Comparison of ENCODE assay signal across 8 mouse cellular contexts in genomic region chr3:79542585-79542984, GRCm38 (mm10). TPM values are rescaled to one million over a fixed set of nuclear protein-coding genes. Genes with fewer than 3 reads are reported as not detected.
A peak's percentile ranks its signal among the peaks of the same experiment; 100 is the strongest.
DNase-seq lines count a peak whose midpoint lies in the region; ATAC-seq and TF ChIP-seq lines count a peak whose summit lies in the region.

No protein-coding gene starts in this region.

- no peak overlapping the region for H3K4me3 ChIP-seq in kidney, postnatal 0 days (replicated peaks; ENCODE audit: low read depth, low read length)
- no peak overlapping the region for H3K4me3 ChIP-seq in stomach, embryonic 15.5 days (replicated peaks)

- DNase-seq in layer of hippocampus, adult 9-11 months = peak; percentile 33
- no peak for DNase-seq in layer of hippocampus, adult 8-10 months (ENCODE audit: low spot score in 2 of 2)
- DNase-seq in cerebellum, adult 18-20 months = peak; percentile 73 to 86
- DNase-seq in kidney, postnatal 0 days (ENCODE audit: low spot score) = peak; percentile 47
- DNase-seq in right cerebral cortex, adult 18-20 months = no peak
- no peak for DNase-seq in embryo, embryonic 11 days
- DNase-seq in frontal cortex, postnatal 36 days (ENCODE audit: low spot score in 2 of 2) = no peak

- WGBS in kidney, postnatal 0 days = 21% methylated on average over 6 of the region's 6 CpGs
- 23% methylated on average over 6 of the region's 6 CpGs for WGBS in stomach, embryonic 15.5 days

- H3K4me2 ChIP-seq in kidney, postnatal 0 days (ENCODE audit: low read length) = no peak overlapping the region
- no peak overlapping the region for H3K4me2 ChIP-seq in stomach, embryonic 15.5 days

- no peak overlapping the region for H3K27ac ChIP-seq in kidney, postnatal 0 days
- no peak overlapping the region for H3K27ac ChIP-seq in stomach, embryonic 15.5 days

- ATAC-seq in kidney, postnatal 0 days (replicated peaks; ENCODE audit: low FRiP score, low read depth) = peak; percentile 91
- ATAC-seq in stomach, embryonic 15.5 days (ENCODE audit: insufficient read depth, low FRiP score, low read depth) = peak; percentile 87

- H3K36me3 ChIP-seq in kidney, postnatal 0 days (ENCODE audit: insufficient read depth, low read length) = no peaks in the 10 kb centered on the region
- no peaks in the 10 kb centered on the region for H3K36me3 ChIP-seq in stomach, embryonic 15.5 days

- no peaks in the 10 kb centered on the region for H3K4me1 ChIP-seq in kidney, postnatal 0 days (replicated peaks; ENCODE audit: insufficient read depth, low read length)
- H3K4me1 ChIP-seq in stomach, embryonic 15.5 days = no peaks in the 10 kb centered on the region

- no peaks in the 10 kb centered on the region for H3K9me3 ChIP-seq in kidney, postnatal 0 days (replicated peaks; ENCODE audit: low read length)
- no peaks in the 10 kb centered on the region for H3K9me3 ChIP-seq in stomach, embryonic 15.5 days

- no peak for TF ChIP-seq CTCF in kidney, postnatal 0 days (IDR thresholded peaks at IDR 0.05; ENCODE audit: low read depth)

- no peak overlapping the region for H3K9ac ChIP-seq in kidney, postnatal 0 days (ENCODE audit: low read depth, low read length)
- H3K9ac ChIP-seq in stomach, embryonic 15.5 days = no peak overlapping the region

- H3K27me3 ChIP-seq in kidney, postnatal 0 days (ENCODE audit: insufficient read depth, low read length) = no peaks in the 10 kb centered on the region
- H3K27me3 ChIP-seq in stomach, embryonic 15.5 days (replicated peaks) = no peaks in the 10 kb centered on the region

RNA-seq across cellular contexts. Expression of gene Fnip2, which starts 25.0 kb away (rescaled TPM):
- 10 to 100 TPM; 20.8 to 31.5 (median 27.1) TPM for total RNA-seq in layer of hippocampus, adult 8-10 months (2022)
- 4.3 and 4.4 TPM in 2 replicates for polyA plus RNA-seq in kidney, postnatal 0 days (2015; fragmentation: Nextera tagmentation; extraction: Ambion mirVana)
- 5.4 and 5.8 TPM in 2 replicates for polyA plus RNA-seq in stomach, embryonic 15.5 days (2015; fragmentation: Nextera tagmentation; extraction: Ambion mirVana)

RNA-seq across cellular contexts. Expression of gene Ppid, which starts 48.6 kb away (rescaled TPM):
- total RNA-seq in layer of hippocampus, adult 8-10 months (2022) = 10 to 100 TPM; 72.5 to 88.1 (median 80.6) TPM
- 85.6 and 93.8 TPM in 2 replicates for polyA plus RNA-seq in kidney, postnatal 0 days (2015; fragmentation: Nextera tagmentation; extraction: Ambion mirVana)
- polyA plus RNA-seq in stomach, embryonic 15.5 days (2015; fragmentation: Nextera tagmentation; extraction: Ambion mirVana) = 144 and 163 TPM in 2 replicates

Comparison
In these comparisons a context has a peak if more than half of its experiments do, and no peak if none do; other contexts are left out.
1. DNase-seq: peak in layer of hippocampus, adult 9-11 months (single experiment), cerebellum, adult 18-20 months (2 of 2) and kidney, postnatal 0 days (single experiment); none in layer of hippocampus, adult 8-10 months (0 of 2), right cerebral cortex, adult 18-20 months (single experiment), embryo, embryonic 11 days (single experiment) and frontal cortex, postnatal 36 days (0 of 2).